Mouse (Mus musculus) megakaryocyte, embryonic 14.5 days (primary cell): ENCODE measurements around the gene Ascc1. TPM values are rescaled to one million over a fixed set of nuclear protein-coding genes. Genes with fewer than 3 reads are reported as not detected.

Experiments
- H3K27me3 ChIP-seq: replicated peaks from 2 replicates; pipeline ENCODE3; 2012; ENCODE audit warnings: inconsistent platforms
- H3K36me3 ChIP-seq: replicated peaks from 2 replicates; pipeline ENCODE3; 2012; ENCODE audit warnings: low read length, inconsistent platforms, mixed read lengths
- H3K4me1 ChIP-seq: 2 replicates; pipeline ENCODE4 v1.6.1; 2012; ENCODE audit warnings: inconsistent platforms
- H3K4me3 ChIP-seq: replicated peaks from 2 replicates; pipeline ENCODE3; 2012; ENCODE audit warnings: moderate library complexity, mild to moderate bottlenecking, inconsistent platforms
- H3K9me3 ChIP-seq: 2 replicates; pipeline ENCODE4 v1.6.1; 2012; ENCODE audit warnings: inconsistent platforms
- FLI1 ChIP-seq: IDR thresholded peaks from 2 replicates; pipeline ENCODE4 v1.6.1; 2012; ENCODE audit warnings: low read length, inconsistent platforms, mixed read lengths
- GATA1 ChIP-seq: IDR thresholded peaks from 3 replicates; pipeline ENCODE4 v1.6.1; 2012; ENCODE audit warnings: mixed read lengths, low read length, inconsistent platforms, borderline replicate concordance
- polyA plus RNA-seq: library from polyadenylated mRNA; stranded (reverse); fragments of >175 nt; gene quantifications from 2 replicates; pipeline ENCODE4 v1.2.3, GENCODE M21; 2012; ENCODE audit warnings: low replicate concordance; ENCODE audit not compliant: insufficient read depth

Ascc1 gene
- polyA plus RNA-seq = 126 and 233 TPM in 2 replicates

DNA sequence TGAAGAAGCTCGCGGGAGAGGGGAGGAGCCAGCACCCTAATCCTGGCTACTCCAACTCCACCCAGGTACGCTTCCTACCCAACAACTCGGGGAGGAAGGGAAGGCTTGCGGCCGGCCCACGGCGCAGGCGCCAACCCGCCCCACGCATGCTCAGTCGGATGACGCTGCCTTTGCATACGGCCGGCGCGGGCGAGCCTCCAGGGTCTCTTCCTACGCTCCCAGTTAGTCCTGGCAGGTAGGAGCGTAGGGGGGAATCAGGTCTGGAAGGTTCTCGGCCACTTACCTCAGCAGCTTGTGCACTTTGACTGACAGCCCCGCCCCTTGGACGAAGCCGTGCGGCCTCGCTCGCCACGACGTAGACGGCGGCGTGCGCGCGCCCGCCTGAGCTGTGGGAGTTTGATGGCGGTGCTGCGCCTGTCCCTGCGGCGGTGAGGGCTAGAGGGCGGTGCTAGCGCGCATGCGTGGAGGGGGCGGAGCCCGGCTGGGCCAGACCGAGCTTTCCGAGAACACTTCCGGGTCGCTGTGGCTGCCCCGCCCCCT lies at the start of gene Ascc1, which contains the start of gene Anapc16:
Gene Ascc1, plus strand, starts transcription at position 133 of the 540 bp plus-strand sequence.
Gene Anapc16, minus strand, starts transcription at position 463 of the 540 bp plus-strand sequence.
- Histone ChIP-seq H3K36me3 (peaks cover 29% of the 10 kb centered on the region), H3K4me3 (peak within 1 kb of the TSS; percentile 98), H3K4me1 (peaks cover 62% of the 10 kb centered on the region), H3K27me3 (no peaks in the 10 kb centered on the region), H3K9me3 (no peaks in the 10 kb centered on the region)
- TF ChIP-seq FLI1 = no peak
- no peak for TF ChIP-seq GATA1

GRCm38 (mm10) chr10:59953564-59954039 lies 49.0 kb upstream of the Ascc1 start:
- Histone ChIP-seq H3K36me3 (peaks cover 27% of the 10 kb centered on the region), H3K4me3 (peak overlapping the region; percentile 8), H3K4me1 (peaks cover 62% of the 10 kb centered on the region), H3K27me3 (no peaks in the 10 kb centered on the region), H3K9me3 (no peaks in the 10 kb centered on the region)
- no peak for TF ChIP-seq GATA1

- no peak for TF ChIP-seq FLI1
- no peaks in the 10 kb centered on the region for H3K27me3 ChIP-seq
- H3K4me3 ChIP-seq = no peak overlapping the region
- no peaks in the 10 kb centered on the region for H3K9me3 ChIP-seq
- peaks cover 45% of the 10 kb centered on the region for H3K4me1 ChIP-seq
- no peaks in the 10 kb centered on the region for H3K36me3 ChIP-seq
Observed at GRCm38 (mm10) chr10:59956681-59957080, 45.9 kb upstream of the Ascc1 start.

- Histone ChIP-seq H3K4me1 (peaks cover 41% of the 10 kb centered on the region), H3K27me3 (no peaks in the 10 kb centered on the region), H3K4me3 (no peak overlapping the region), H3K36me3 (no peaks in the 10 kb centered on the region), H3K9me3 (no peaks in the 10 kb centered on the region)
- TF ChIP-seq GATA1 = no peak
- no peak for TF ChIP-seq FLI1
Observed at GRCm38 (mm10) chr10:59957171-59958149, 45.1 kb upstream of the Ascc1 start.

GRCm38 (mm10) chr10:59958458-59958857 lies 44.1 kb upstream of the Ascc1 start:
- no peaks in the 10 kb centered on the region for H3K27me3 ChIP-seq
- H3K4me1 ChIP-seq = peaks cover 35% of the 10 kb centered on the region
- H3K36me3 ChIP-seq = no peaks in the 10 kb centered on the region
- no peak overlapping the region for H3K4me3 ChIP-seq
- no peaks in the 10 kb centered on the region for H3K9me3 ChIP-seq
- TF ChIP-seq GATA1 (no peak), FLI1 (no peak)

GRCm38 (mm10) chr10:59959517-59959916 lies 43.1 kb upstream of the Ascc1 start:
- H3K27me3 ChIP-seq = no peaks in the 10 kb centered on the region
- no peaks in the 10 kb centered on the region for H3K36me3 ChIP-seq
- no peaks in the 10 kb centered on the region for H3K9me3 ChIP-seq
- peaks cover 38% of the 10 kb centered on the region for H3K4me1 ChIP-seq
- H3K4me3 ChIP-seq = no peak overlapping the region
- TF ChIP-seq FLI1 = no peak
- TF ChIP-seq GATA1 = no peak

DNA sequence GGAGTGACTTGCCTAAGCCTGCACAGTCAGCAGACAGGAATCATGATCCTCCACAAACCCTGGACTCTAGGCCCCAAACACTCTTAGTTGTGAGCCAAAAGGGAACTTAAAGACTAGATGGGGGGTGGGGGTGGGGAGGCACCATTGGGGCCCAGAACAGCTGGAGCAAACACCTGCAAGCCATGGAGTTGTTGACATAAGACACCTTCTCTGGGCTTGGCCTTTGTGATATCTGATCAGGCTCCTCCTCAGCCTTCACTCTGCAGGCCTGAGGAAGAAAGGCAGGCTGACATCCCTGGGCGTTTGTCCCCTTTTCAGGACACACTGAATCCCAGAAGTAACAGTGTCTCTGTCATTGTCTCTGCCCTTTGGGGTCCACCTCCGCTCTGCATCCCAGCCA lies 39.0 kb upstream of the Ascc1 start:
- Histone ChIP-seq H3K4me3 (no peak overlapping the region), H3K36me3 (peaks cover 3% of the 10 kb centered on the region), H3K9me3 (peaks cover 11% of the 10 kb centered on the region), H3K27me3 (no peaks in the 10 kb centered on the region), H3K4me1 (peaks cover 39% of the 10 kb centered on the region)
- TF ChIP-seq GATA1 (no peak), FLI1 (no peak)

DNA sequence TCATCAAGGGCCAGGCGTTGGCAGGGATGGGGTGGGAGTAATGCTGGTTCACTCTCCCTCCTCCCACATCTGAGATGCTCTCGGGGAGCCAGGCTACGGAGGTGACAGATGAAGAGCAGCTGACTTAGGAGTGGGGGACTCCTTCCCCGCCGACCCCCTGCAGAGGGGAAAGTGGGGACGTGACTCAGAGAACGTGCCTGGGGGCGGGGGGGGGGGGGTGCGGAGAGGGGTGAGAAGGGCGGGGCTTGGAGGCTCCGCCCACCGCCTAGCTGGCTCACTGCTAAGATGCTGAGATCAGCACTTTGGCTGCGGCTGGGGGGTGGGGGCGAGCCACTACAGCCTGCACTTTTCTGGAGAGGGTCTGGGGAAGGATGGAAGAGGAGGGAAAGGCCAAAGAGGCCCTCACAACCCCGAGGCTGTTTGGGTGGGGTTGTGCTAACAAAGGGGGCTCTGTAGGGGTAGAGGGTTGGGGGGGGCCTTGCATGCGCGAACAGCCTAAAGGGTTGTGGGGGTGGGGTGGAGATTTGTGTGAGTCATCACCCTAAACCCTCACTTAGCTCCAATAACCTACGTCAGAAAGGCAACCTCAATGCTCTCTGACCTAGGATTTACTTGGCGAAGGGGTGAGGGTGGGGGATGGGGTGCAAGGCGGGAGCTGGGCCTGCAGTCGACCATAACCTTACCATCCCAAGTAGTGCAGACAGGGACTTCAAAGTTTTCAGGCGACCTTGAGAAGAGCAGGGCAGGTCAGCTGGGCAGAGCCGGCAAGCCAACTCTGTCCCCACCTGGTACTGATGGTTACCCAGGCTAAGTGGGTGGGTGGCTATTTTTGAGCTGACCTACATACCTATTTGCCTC lies 37.9 kb upstream of the Ascc1 start:
- no peaks in the 10 kb centered on the region for H3K27me3 ChIP-seq
- peaks cover 36% of the 10 kb centered on the region for H3K4me1 ChIP-seq
- H3K4me3 ChIP-seq = no peak overlapping the region
- TF ChIP-seq FLI1 = no peak
- TF ChIP-seq GATA1 = no peak
- H3K36me3 ChIP-seq = peaks cover 3% of the 10 kb centered on the region
- peaks cover 11% of the 10 kb centered on the region for H3K9me3 ChIP-seq

GRCm38 (mm10) chr10:59965362-59965695 lies 37.3 kb upstream of the Ascc1 start:
- Histone ChIP-seq H3K27me3 (no peaks in the 10 kb centered on the region), H3K9me3 (peaks cover 11% of the 10 kb centered on the region), H3K36me3 (peaks cover 3% of the 10 kb centered on the region), H3K4me3 (no peak overlapping the region), H3K4me1 (peaks cover 42% of the 10 kb centered on the region)
- TF ChIP-seq FLI1 = no peak
- TF ChIP-seq GATA1 = no peak
